Mouse (Mus musculus) forebrain, embryonic 15.5 days (tissue): ENCODE measurements around the gene Nrip1. TPM values are rescaled to one million over a fixed set of nuclear protein-coding genes. Genes with fewer than 3 reads are reported as not detected.
A peak's percentile ranks its signal among the peaks of the same experiment; 100 is the strongest.

Experiments used
- ATAC-seq: fragments of 200-750 bp; cut with Nextera tagmentation; replicated peaks from 2 replicates; pipeline ENCODE4 v1.8.0; 2017; ENCODE audit warnings: mild to moderate bottlenecking, moderate TSS enrichment, moderate library complexity
- H3K27ac ChIP-seq: fragments of 300-500 bp; sonication (generic); replicated peaks from 2 replicates; pipeline ENCODE4 v1.5.1; 2015; ENCODE audit warnings: mild to moderate bottlenecking, inconsistent platforms
- H3K27me3 ChIP-seq: fragments of 300-500 bp; sonication (generic); 2 replicates; pipeline ENCODE4 v1.6.1; 2015; ENCODE audit warnings: inconsistent platforms
- H3K36me3 ChIP-seq: fragments of 300-500 bp; sonication (generic); 2 replicates; pipeline ENCODE4 v1.6.1; 2015; ENCODE audit warnings: mild to moderate bottlenecking, inconsistent platforms
- H3K4me1 ChIP-seq: fragments of 300-500 bp; sonication (generic); 2 replicates; pipeline ENCODE4 v1.6.1; 2015; ENCODE audit warnings: inconsistent platforms
- H3K4me2 ChIP-seq: fragments of 300-500 bp; sonication (generic); replicated peaks from 2 replicates; pipeline ENCODE4 v1.6.1; 2015; ENCODE audit warnings: mild to moderate bottlenecking, inconsistent platforms
- H3K4me3 ChIP-seq: fragments of 300-500 bp; sonication (generic); 2 replicates; pipeline ENCODE4 v1.5.1; 2015; ENCODE audit warnings: mild to moderate bottlenecking, inconsistent platforms
- H3K9ac ChIP-seq: fragments of 300-500 bp; sonication (generic); replicated peaks from 2 replicates; pipeline ENCODE4 v1.6.1; 2015; ENCODE audit warnings: mild to moderate bottlenecking, inconsistent platforms
- H3K9me3 ChIP-seq: fragments of 300-500 bp; sonication (generic); 2 replicates; pipeline ENCODE4 v1.6.1; 2016; ENCODE audit warnings: inconsistent platforms
- WGBS: fragments of 180-500 bp; shearing (Covaris S2); methylation state at CpG from one replicate; pipeline ENCODE4 v1.1.7; 2015; ENCODE audit warnings: mixed read lengths; 5-methylcytosine and 5-hydroxymethylcytosine counted together
- polyA plus RNA-seq: library from polyadenylated mRNA; unstranded; fragments of >200 nt; fragmentation: Nextera tagmentation; extraction: Ambion mirVana; gene quantifications from 2 replicates; pipeline ENCODE4 v1.2.1, GENCODE M21; 2015

The Nrip1 gene
- polyA plus RNA-seq, 1 experiment from 2014 or later: 41.4 TPM

GRCm38 (mm10) chr16:76339256-76339655 lies 34.4 kb downstream of the Nrip1 start:
- H3K9me3 ChIP-seq: no peaks in the 10 kb centered on the region
- WGBS: 89% methylated on average over 10 of the region's 10 CpGs
- no peak overlapping the region for H3K4me3 ChIP-seq
- H3K4me2 ChIP-seq: no peak overlapping the region
- no peak overlapping the region for H3K27ac ChIP-seq
- H3K9ac ChIP-seq: no peak overlapping the region
- H3K4me1 ChIP-seq: no peaks in the 10 kb centered on the region
- no peaks in the 10 kb centered on the region for H3K36me3 ChIP-seq
- ATAC-seq: no peak
- H3K27me3 ChIP-seq: no peaks in the 10 kb centered on the region

- Histone ChIP-seq H3K4me2 (no peak overlapping the region), H3K27ac (no peak overlapping the region), H3K27me3 (no peaks in the 10 kb centered on the region)
These were observed 36.3 kb downstream of the Nrip1 start for GRCm38 (mm10) chr16:76337351-76337750.

GRCm38 (mm10) chr16:76336932-76337331 lies 36.7 kb downstream of the Nrip1 start:
- Histone ChIP-seq H3K4me2 (no peak overlapping the region), H3K27ac (no peak overlapping the region), H3K36me3 (no peaks in the 10 kb centered on the region), H3K9me3 (no peaks in the 10 kb centered on the region), H3K4me3 (no peak overlapping the region), H3K9ac (no peak overlapping the region), H3K27me3 (no peaks in the 10 kb centered on the region), H3K4me1 (no peaks in the 10 kb centered on the region)
- WGBS: 96% methylated on average over 11 of the region's 11 CpGs
- ATAC-seq: no peak

More at GRCm38 (mm10) chr16:76337351-76337750, 36.3 kb downstream of the Nrip1 start:
- WGBS: 85% methylated on average over 7 of the region's 7 CpGs
- ATAC-seq: no peak
- Histone ChIP-seq H3K9me3 (no peaks in the 10 kb centered on the region), H3K4me3 (no peak overlapping the region), H3K36me3 (no peaks in the 10 kb centered on the region), H3K4me1 (no peaks in the 10 kb centered on the region), H3K9ac (no peak overlapping the region)

GRCm38 (mm10) chr16:76335913-76336312 lies 37.7 kb downstream of the Nrip1 start:
- H3K9ac ChIP-seq: no peak overlapping the region
- no peaks in the 10 kb centered on the region for H3K4me1 ChIP-seq
- no peak overlapping the region for H3K4me3 ChIP-seq
- no peak overlapping the region for H3K27ac ChIP-seq
- H3K36me3 ChIP-seq: no peaks in the 10 kb centered on the region
- no peaks in the 10 kb centered on the region for H3K27me3 ChIP-seq
- no peak for ATAC-seq
- 93% methylated on average over 6 of the region's 6 CpGs for WGBS
- H3K9me3 ChIP-seq: no peaks in the 10 kb centered on the region
- H3K4me2 ChIP-seq: no peak overlapping the region

GRCm38 (mm10) chr16:76332127-76332526 lies 41.5 kb downstream of the Nrip1 start:
- Histone ChIP-seq H3K9ac (no peak overlapping the region), H3K4me1 (no peaks in the 10 kb centered on the region), H3K27me3 (no peaks in the 10 kb centered on the region), H3K4me3 (no peak overlapping the region), H3K36me3 (no peaks in the 10 kb centered on the region), H3K4me2 (no peak overlapping the region), H3K27ac (no peak overlapping the region), H3K9me3 (no peaks in the 10 kb centered on the region)
- no peak for ATAC-seq
- 68% methylated on average over 7 of the region's 7 CpGs for WGBS

- no peak for ATAC-seq
- Histone ChIP-seq H3K4me1 (no peaks in the 10 kb centered on the region), H3K36me3 (no peaks in the 10 kb centered on the region), H3K9ac (no peak overlapping the region), H3K27me3 (no peaks in the 10 kb centered on the region), H3K27ac (no peak overlapping the region), H3K9me3 (no peaks in the 10 kb centered on the region), H3K4me3 (no peak overlapping the region), H3K4me2 (no peak overlapping the region)
- 84% methylated on average over 7 of the region's 7 CpGs for WGBS
These were observed 42.4 kb downstream of the Nrip1 start for GRCm38 (mm10) chr16:76331231-76331630.

GRCm38 (mm10) chr16:76325315-76325710 lies 48.3 kb downstream of the Nrip1 start:
- H3K4me2 ChIP-seq: no peak overlapping the region
- 95% methylated on average over 3 of the region's 3 CpGs for WGBS

GRCm38 (mm10) chr16:76324411-76325314 lies 49.0 kb downstream of the Nrip1 start:
- Histone ChIP-seq H3K4me1 (peaks cover 24% of the 10 kb centered on the region), H3K36me3 (no peaks in the 10 kb centered on the region)
- ATAC-seq: no peak

More at GRCm38 (mm10) chr16:76325315-76325710, 48.3 kb downstream of the Nrip1 start:
- ATAC-seq: no peak
- Histone ChIP-seq H3K9me3 (no peaks in the 10 kb centered on the region), H3K27ac (no peak overlapping the region), H3K27me3 (no peaks in the 10 kb centered on the region), H3K9ac (no peak overlapping the region), H3K36me3 (no peaks in the 10 kb centered on the region), H3K4me3 (no peak overlapping the region), H3K4me1 (peaks cover 18% of the 10 kb centered on the region)

GRCm38 (mm10) chr16:76323594-76324307 lies 49.9 kb downstream of the Nrip1 start:
- Histone ChIP-seq H3K36me3 (no peaks in the 10 kb centered on the region), H3K4me2 (no peak overlapping the region), H3K4me3 (no peak overlapping the region), H3K4me1 (peaks cover 33% of the 10 kb centered on the region), H3K9ac (no peak overlapping the region), H3K27ac (no peak overlapping the region), H3K27me3 (no peaks in the 10 kb centered on the region), H3K9me3 (no peaks in the 10 kb centered on the region)
- no peak for ATAC-seq
- 75% methylated on average over 4 of the region's 4 CpGs for WGBS

More at GRCm38 (mm10) chr16:76324411-76325314, 49.0 kb downstream of the Nrip1 start:
- 79% methylated on average over 3 of the region's 4 CpGs for WGBS
- Histone ChIP-seq H3K4me3 (no peak overlapping the region), H3K4me2 (no peak overlapping the region), H3K9ac (no peak overlapping the region), H3K27me3 (no peaks in the 10 kb centered on the region), H3K27ac (no peak overlapping the region), H3K9me3 (no peaks in the 10 kb centered on the region)

- H3K36me3 ChIP-seq: no peaks in the 10 kb centered on the region
- no peak overlapping the region for H3K4me2 ChIP-seq
- no peak overlapping the region for H3K27ac ChIP-seq
- no peak overlapping the region for H3K9ac ChIP-seq
- H3K9me3 ChIP-seq: no peaks in the 10 kb centered on the region
- ATAC-seq: no peak
- WGBS: 96% methylated on average over 2 of the region's 2 CpGs
- no peak overlapping the region for H3K4me3 ChIP-seq
- peaks cover 39% of the 10 kb centered on the region for H3K4me1 ChIP-seq
- no peaks in the 10 kb centered on the region for H3K27me3 ChIP-seq
These were observed 50.5 kb downstream of the Nrip1 start for GRCm38 (mm10) chr16:76323141-76323540.

GRCm38 (mm10) chr16:76321527-76322165 lies 52.0 kb downstream of the Nrip1 start:
- WGBS: 2% methylated on average over 11 of the region's 11 CpGs

GRCm38 (mm10) chr16:76320118-76320473 lies 53.5 kb downstream of the Nrip1 start:
- peaks cover 42% of the 10 kb centered on the region for H3K4me1 ChIP-seq
- no peaks in the 10 kb centered on the region for H3K36me3 ChIP-seq
- H3K9me3 ChIP-seq: no peaks in the 10 kb centered on the region
- H3K9ac ChIP-seq: no peak overlapping the region
- ATAC-seq: peak; percentile 17
- 5% methylated on average over 5 of the region's 5 CpGs for WGBS
- H3K4me3 ChIP-seq: no peak overlapping the region
- peak overlapping the region; percentile 24 for H3K27ac ChIP-seq
- no peak overlapping the region for H3K4me2 ChIP-seq
- no peaks in the 10 kb centered on the region for H3K27me3 ChIP-seq

More at GRCm38 (mm10) chr16:76321527-76322165, 52.0 kb downstream of the Nrip1 start:
- Histone ChIP-seq H3K36me3 (no peaks in the 10 kb centered on the region), H3K4me3 (peak overlapping the region; percentile 17), H3K27ac (peak overlapping the region; percentile 62), H3K27me3 (no peaks in the 10 kb centered on the region), H3K9me3 (no peaks in the 10 kb centered on the region), H3K9ac (peak overlapping the region; percentile 19; the same call in 1 of the 2 replicates), H3K4me2 (peak overlapping the region; percentile 40), H3K4me1 (peaks cover 42% of the 10 kb centered on the region)
- no peak for ATAC-seq
